Mouse (Mus musculus): ENCODE results near the gene Tbl2. TPM values are rescaled to one million over a fixed set of nuclear protein-coding genes. Genes with fewer than 3 reads are reported as not detected.

Gene Tbl2
- polyA plus RNA-seq, 1 experiment from 2014 or later: 16.8 TPM

GRCm38 (mm10) chr5:135189281-135190022 is 40.0 kb downstream of the Tbl2 start:
- H3K27ac ChIP-seq (replicated peaks): no peak overlapping the region
- peaks cover 54% of the 10 kb centered on the region for H3K4me1 ChIP-seq
- WGBS: 84% methylated on average over 2 of the region's 2 CpGs
- peaks cover 4% of the 10 kb centered on the region; the same call in 1 of the 2 replicates for H3K36me3 ChIP-seq
- H3K4me2 ChIP-seq (replicated peaks): peak overlapping the region; percentile 84
- peak overlapping the region; percentile 91 for H3K9ac ChIP-seq (replicated peaks)
- no peaks in the 10 kb centered on the region for H3K9me3 ChIP-seq
- peak overlapping the region; percentile 75 for H3K4me3 ChIP-seq
- ATAC-seq (replicated peaks): no peak
- no peaks in the 10 kb centered on the region for H3K27me3 ChIP-seq

GRCm38 (mm10) chr5:135191620-135192019 is 42.2 kb downstream of the Tbl2 start:
- 28% methylated on average over 2 of the region's 2 CpGs for WGBS
- no peak overlapping the region for H3K4me2 ChIP-seq (replicated peaks)
- H3K4me1 ChIP-seq: peaks cover 56% of the 10 kb centered on the region
- no peak overlapping the region for H3K27ac ChIP-seq (replicated peaks)
- no peak for ATAC-seq (replicated peaks)
- H3K4me3 ChIP-seq: no peak overlapping the region
- no peaks in the 10 kb centered on the region for H3K27me3 ChIP-seq
- no peaks in the 10 kb centered on the region for H3K9me3 ChIP-seq
- H3K36me3 ChIP-seq: 0 out of 2 replicates have a peak, but pooled peaks cover 4% of the 10 kb centered on the region
- H3K9ac ChIP-seq (replicated peaks): no peak overlapping the region

DNA sequence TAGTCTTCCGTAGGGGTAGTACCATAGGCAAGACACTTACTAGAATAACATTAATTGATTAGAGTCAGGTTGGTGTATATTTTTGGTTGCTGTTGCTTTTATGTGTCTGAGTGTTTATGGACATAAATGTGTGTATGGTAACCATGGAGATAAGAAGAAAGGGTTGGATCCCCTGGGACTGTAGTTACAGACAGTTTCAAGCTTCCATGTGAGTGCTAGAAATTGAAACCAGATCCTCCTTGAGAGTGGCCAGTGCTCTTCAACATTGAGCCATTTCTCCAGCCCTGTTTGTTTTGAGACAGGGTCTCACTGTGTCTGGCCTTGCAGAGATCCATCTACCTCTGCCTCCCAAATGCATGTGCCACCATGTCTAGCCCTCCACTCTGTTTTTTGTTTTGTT is 43.0 kb downstream of the Tbl2 start:
- Histone ChIP-seq H3K36me3 (0 out of 2 replicates have a peak, but pooled peaks cover 4% of the 10 kb centered on the region), H3K27me3 (no peaks in the 10 kb centered on the region), H3K4me3 (no peak overlapping the region), H3K9ac (replicated peaks) (no peak overlapping the region), H3K9me3 (no peaks in the 10 kb centered on the region), H3K4me2 (replicated peaks) (no peak overlapping the region), H3K4me1 (peaks cover 56% of the 10 kb centered on the region), H3K27ac (replicated peaks) (no peak overlapping the region)
- 94% methylated on average over 1 of the region's 1 CpGs for WGBS
- ATAC-seq (replicated peaks): no peak

- H3K4me2 ChIP-seq (replicated peaks): no peak overlapping the region
- H3K36me3 ChIP-seq: peaks cover 25% of the 10 kb centered on the region
- H3K4me1 ChIP-seq: peaks cover 27% of the 10 kb centered on the region
- no peak overlapping the region for H3K9ac ChIP-seq (replicated peaks)
- ATAC-seq (replicated peaks): no peak
- H3K27ac ChIP-seq (replicated peaks): no peak overlapping the region
- 82% methylated on average over 6 of the region's 6 CpGs for WGBS
- H3K27me3 ChIP-seq: no peaks in the 10 kb centered on the region
- H3K9me3 ChIP-seq: no peaks in the 10 kb centered on the region
- no peak overlapping the region for H3K4me3 ChIP-seq
Observed at GRCm38 (mm10) chr5:135196367-135196766, 46.9 kb downstream of the Tbl2 start.

DNA sequence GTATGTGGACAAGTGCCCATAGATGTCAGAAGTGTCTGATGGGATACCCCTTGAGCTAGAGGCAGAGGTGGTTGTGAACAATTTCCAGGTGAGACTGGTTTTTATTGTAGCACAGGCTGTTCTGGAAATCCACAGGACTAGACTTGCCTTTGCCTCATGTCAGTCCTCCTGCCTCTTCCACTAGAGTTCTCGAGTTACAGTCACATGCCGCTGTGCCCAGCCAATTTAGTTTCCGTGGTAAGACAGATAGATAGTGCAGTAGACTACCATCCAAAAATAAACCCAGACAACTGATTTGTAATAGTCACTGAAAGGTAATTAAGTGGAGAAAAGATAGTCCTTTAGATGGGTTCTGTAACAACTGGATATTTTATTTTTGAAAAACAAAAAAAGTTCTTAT is 53.3 kb downstream of the Tbl2 start:
- no peaks in the 10 kb centered on the region for H3K9me3 ChIP-seq
- ATAC-seq (replicated peaks): no peak
- H3K36me3 ChIP-seq: peaks cover 54% of the 10 kb centered on the region
- H3K4me1 ChIP-seq: no peaks in the 10 kb centered on the region
- 84% methylated on average over 3 of the region's 3 CpGs for WGBS
- H3K4me3 ChIP-seq: no peak overlapping the region
- H3K27ac ChIP-seq (replicated peaks): no peak overlapping the region
- H3K4me2 ChIP-seq (replicated peaks): no peak overlapping the region
- no peak overlapping the region for H3K9ac ChIP-seq (replicated peaks)
- no peaks in the 10 kb centered on the region for H3K27me3 ChIP-seq

DNA sequence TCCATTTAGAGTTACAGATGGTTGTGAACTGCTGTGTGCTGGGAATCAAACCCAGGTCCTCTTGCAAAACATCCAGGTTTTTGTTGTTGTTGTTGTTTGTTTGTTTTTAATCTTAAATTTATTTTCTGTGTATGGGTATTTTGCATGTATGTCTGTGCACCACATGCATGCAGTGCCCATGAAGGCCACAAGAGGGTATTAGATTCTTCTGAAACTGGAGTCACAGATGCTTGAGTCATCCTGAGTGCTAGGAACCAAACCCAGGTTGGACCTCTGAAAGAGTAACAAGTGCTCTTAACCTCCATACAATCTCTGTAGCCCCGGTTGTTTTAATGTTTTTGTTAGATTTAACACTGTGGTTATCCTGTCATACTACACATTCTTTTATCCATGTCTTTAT is 58.7 kb downstream of the Tbl2 start:
- Histone ChIP-seq H3K27me3 (no peaks in the 10 kb centered on the region), H3K9ac (replicated peaks) (no peak overlapping the region), H3K27ac (replicated peaks) (no peak overlapping the region), H3K4me1 (no peaks in the 10 kb centered on the region), H3K4me2 (replicated peaks) (no peak overlapping the region), H3K4me3 (no peak overlapping the region), H3K36me3 (peaks cover 75% of the 10 kb centered on the region), H3K9me3 (no peaks in the 10 kb centered on the region)
- 93% methylated on average over 1 of the region's 1 CpGs for WGBS
- ATAC-seq (replicated peaks): no peak

Small RNAs within 50 kb of the gene (microRNA-seq; reads per million reads assigned to microRNA genes)
- gene Gm25315: not detected

Other genes starting within 250 kb of the Tbl2 start
- not detected in 2 replicates for gene Tmem270, start 242.9 kb upstream of the Tbl2 start, polyA plus RNA-seq (2015; fragmentation: Nextera tagmentation; extraction: Ambion mirVana)
- not detected in 2 replicates for gene Cldn13, start 234.1 kb upstream of the Tbl2 start, polyA plus RNA-seq (2015; fragmentation: Nextera tagmentation; extraction: Ambion mirVana)
- 8.8 and 10.1 TPM in 2 replicates for gene Mettl27, start 217.3 kb upstream of the Tbl2 start, polyA plus RNA-seq (2015; fragmentation: Nextera tagmentation; extraction: Ambion mirVana)
- gene Cldn4, start 202.7 kb upstream of the Tbl2 start, polyA plus RNA-seq (2015; fragmentation: Nextera tagmentation; extraction: Ambion mirVana): not detected in 2 replicates
- 12.3 and 12.7 TPM in 2 replicates for gene Cldn3, start 163.4 kb upstream of the Tbl2 start, polyA plus RNA-seq (2015; fragmentation: Nextera tagmentation; extraction: Ambion mirVana)
- gene Abhd11, start 140.5 kb upstream of the Tbl2 start, polyA plus RNA-seq (2015; fragmentation: Nextera tagmentation; extraction: Ambion mirVana): 69.5 and 70.3 TPM in 2 replicates
- 78.6 and 78.9 TPM in 2 replicates for gene Stx1a, start 126.2 kb upstream of the Tbl2 start, polyA plus RNA-seq (2015; fragmentation: Nextera tagmentation; extraction: Ambion mirVana)
- gene Dnajc30, start 85.5 kb upstream of the Tbl2 start, polyA plus RNA-seq (2015; fragmentation: Nextera tagmentation; extraction: Ambion mirVana): 34.6 and 39.8 TPM in 2 replicates
- gene Bud23, start 84.7 kb upstream of the Tbl2 start, polyA plus RNA-seq (2015; fragmentation: Nextera tagmentation; extraction: Ambion mirVana): 89.0 and 92.8 TPM in 2 replicates
- 35.1 and 36.3 TPM in 2 replicates for gene Vps37d, start 71.4 kb upstream of the Tbl2 start, polyA plus RNA-seq (2015; fragmentation: Nextera tagmentation; extraction: Ambion mirVana)
- 1.1 and 1.4 TPM in 2 replicates for gene Mlxipl, start 59.8 kb upstream of the Tbl2 start, polyA plus RNA-seq (2015; fragmentation: Nextera tagmentation; extraction: Ambion mirVana)
- 52.9 and 53.8 TPM in 2 replicates for gene Bcl7b, start 18.6 kb downstream of the Tbl2 start, polyA plus RNA-seq (2015; fragmentation: Nextera tagmentation; extraction: Ambion mirVana)
- gene Baz1b, start 37.6 kb downstream of the Tbl2 start, polyA plus RNA-seq (2015; fragmentation: Nextera tagmentation; extraction: Ambion mirVana): 42.9 and 43.2 TPM in 2 replicates
- gene Fzd9, start 101.6 kb downstream of the Tbl2 start, polyA plus RNA-seq (2015; fragmentation: Nextera tagmentation; extraction: Ambion mirVana): 14.3 and 17.4 TPM in 2 replicates
- gene Fkbp6, start 200.4 kb downstream of the Tbl2 start, polyA plus RNA-seq (2015; fragmentation: Nextera tagmentation; extraction: Ambion mirVana): 0.18 TPM in 1 of 2 replicates, not detected in the other
- gene Trim50, start 203.6 kb downstream of the Tbl2 start, polyA plus RNA-seq (2015; fragmentation: Nextera tagmentation; extraction: Ambion mirVana): not detected in 2 replicates
- gene Nsun5, start 220.3 kb downstream of the Tbl2 start, polyA plus RNA-seq (2015; fragmentation: Nextera tagmentation; extraction: Ambion mirVana): 40.3 and 40.7 TPM in 2 replicates
- gene Pom121, start 244.9 kb downstream of the Tbl2 start, polyA plus RNA-seq (2015; fragmentation: Nextera tagmentation; extraction: Ambion mirVana): 13.2 and 13.7 TPM in 2 replicates

All from forebrain, embryonic 15.5 days (tissue).